Mouse (Mus musculus) urinary bladder, adult 18-20 months (tissue): ENCODE data around the gene Rab11b.

Experiments used
- DNase-seq, 2 experiments: peaks; one replicate each; pipeline ENCODE4 v3.0.0; 2022; ENCODE audit warnings: low spot score in 2 of 2, mixed read lengths in 2 of 2

Gene Rab11b

DNA sequence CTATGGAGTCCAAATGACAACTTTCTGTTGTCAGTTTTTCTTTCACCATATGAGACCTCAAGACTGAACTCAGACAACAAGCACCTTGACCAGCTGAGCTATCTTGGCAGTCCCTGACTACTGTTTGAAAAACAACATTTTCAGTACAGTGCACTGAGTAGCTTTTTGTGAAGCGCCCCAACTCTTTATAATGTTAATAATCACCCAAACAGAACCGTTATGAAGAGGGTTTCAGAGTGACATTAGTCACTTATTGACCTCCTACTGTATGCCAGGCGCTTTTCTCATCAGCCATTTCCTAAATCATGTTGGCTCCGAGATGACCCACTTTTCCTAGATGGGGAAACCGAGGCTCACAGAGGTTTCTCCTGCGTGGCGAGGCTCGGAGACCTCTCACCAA is 42.3 kb downstream of the Rab11b start:
- no peak for DNase-seq

DNA sequence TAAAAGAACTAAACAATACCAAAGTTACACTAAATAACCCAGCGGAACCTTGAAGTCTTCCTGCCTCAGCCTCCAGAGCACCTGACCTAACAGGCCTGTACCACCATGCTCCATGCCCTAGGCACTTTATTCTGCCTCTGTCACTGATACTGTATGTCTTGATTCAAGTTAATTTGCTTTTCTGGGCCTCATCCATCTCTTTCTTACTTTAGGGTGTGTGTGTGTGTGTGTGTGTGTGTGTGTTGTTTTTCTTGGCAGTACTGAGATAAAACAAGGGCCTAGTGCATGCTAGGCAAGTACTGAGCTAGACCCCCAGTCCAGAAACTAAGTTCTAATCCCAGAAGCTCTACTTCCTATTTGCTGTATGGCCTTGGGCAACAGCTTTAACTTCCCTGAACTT is 43.1 kb downstream of the Rab11b start:
- no peak for DNase-seq

DNA sequence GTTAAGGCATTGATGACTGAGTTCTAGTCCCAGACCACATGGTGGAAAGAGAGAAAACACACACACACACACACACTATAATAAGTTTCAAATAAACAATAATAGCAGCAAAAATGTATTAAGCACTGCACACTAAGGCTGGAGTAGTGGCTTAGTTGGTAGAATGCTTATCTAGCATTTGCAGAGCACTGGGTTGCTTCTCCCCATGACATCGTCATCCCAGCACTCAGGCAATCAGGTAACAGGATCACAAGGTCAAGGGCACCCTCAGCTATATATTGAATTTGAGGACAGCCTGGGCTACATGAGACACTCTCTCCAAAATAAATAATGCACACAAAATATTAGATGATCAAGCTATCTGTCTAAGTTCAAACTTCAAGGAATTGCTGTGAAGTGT is 45.6 kb downstream of the Rab11b start:
- no peak for DNase-seq

DNA sequence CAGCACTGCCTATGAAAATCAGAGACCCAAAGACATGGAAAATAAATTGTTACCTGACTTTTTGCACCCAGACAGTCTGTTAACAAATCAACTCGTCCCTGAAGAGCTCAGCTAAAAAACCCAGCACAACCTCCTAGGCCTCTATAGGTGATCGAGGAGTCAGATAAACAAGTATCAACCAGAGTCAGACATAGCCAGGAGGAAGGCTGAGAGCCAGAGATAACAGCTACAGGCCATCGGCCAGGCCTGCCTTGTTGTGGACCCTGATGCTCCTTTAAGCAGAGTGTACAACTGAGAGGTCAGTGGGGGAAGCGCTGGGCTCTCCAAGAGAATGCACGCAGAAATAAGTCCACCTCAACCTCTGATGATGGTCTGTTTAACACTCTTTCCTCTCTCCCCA is 47.1 kb downstream of the Rab11b start:
- DNase-seq = no peak

DNA sequence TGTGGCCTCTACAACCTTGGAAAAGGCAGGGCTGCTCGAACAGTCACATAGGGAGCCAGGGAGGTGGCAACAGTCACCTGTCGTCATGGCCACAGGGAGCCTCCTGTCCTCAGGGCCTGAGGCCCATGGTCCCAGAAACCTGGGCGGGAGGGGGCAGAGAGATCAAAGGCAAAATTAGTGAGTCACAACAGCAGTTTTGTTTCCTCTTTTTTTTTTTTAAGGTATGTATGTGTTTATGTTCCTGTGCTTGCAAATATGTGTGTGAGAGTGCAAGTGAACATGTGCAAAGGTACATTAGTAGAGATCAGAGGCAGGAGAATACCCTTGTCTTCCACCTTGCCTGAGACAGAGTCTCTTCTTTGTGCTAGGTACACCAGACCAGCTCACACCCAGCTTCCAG is 50.5 kb downstream of the Rab11b start:
- no peak for DNase-seq

DNA sequence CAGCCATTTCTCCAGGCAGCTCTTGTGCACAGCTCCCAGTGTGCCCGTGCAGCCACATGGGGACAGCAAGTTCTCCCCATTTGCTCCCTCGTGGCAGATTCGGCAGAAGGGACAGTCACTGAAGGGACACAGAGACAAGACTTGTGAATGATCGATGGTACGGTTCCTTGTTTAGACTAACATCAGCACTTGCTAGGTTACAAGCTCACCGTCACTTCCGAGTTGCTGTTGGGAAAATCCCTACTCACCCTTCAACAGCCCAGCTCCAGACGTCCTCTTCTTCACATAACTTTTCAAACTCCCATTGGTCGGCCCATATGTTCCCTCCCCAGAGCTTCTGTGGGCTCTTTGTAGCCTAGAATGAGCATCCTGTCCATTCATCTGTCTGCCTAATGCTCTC is 57.2 kb downstream of the Rab11b start:
- DNase-seq = no peak

DNA sequence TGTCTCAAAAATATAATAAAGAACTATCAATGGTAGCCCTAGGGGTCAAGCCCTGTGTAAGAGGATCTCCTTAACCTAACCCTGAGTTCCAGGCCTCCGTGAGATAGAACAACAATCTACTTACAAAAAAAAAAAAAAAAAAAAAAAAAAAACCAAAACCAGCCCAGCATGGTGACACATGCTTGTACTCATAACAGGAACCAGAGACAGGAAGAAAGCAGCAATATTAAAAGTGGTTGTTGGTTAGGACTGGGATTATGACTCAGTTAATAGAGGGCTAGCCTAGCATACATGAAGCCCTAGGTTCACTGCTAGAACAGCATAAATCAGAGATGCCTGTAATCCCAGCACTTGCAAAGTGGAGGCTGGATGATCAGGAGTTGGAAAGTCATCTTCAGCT is 58.2 kb downstream of the Rab11b start:
- DNase-seq = no peak

DNA sequence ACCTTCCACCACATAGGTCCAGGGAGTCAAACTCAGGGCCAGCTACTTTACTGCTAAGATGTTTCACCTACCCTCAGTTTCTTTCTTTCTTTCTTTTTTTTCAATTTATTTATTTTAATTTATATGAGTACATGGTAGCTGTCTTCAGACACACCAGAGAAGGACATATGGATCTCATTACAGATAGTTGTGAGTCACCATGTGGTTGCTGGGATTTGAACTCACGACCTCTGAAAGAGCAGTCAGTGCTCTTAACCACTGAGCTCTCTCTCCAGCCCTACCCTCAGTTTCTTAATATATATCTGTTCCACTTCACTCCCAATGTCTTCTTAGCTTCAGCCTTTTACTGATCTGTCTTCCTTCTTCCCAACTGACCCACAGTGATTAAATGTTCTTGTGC is 64.9 kb downstream of the Rab11b start:
- DNase-seq = no peak
